Mouse (Mus musculus): ENCODE measurements around the gene Cbl.

DNA sequence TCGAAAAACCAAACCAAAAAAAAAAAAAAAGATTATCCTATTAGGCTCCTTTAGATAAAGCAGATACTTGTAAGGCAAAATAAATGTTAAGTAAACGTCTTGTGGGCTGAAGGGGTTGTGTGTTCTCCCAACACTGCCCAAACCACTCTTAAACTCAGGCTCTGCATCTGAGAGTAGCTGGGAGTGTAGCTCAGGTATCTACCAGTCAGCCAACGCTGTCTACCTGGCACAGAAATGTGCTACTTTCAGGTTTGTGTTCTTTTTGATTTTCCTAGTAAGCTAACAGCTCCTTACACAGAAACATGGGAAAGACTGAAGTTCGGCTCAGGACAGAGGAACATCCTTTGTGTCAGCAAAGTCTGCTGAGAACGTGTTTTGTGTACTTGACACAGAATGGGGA lies 101.6 kb downstream of the Cbl start:
- TF ChIP-seq POLR2A (IDR thresholded peaks at IDR 0.05; ENCODE audit: borderline replicate concordance, extremely low read depth, insufficient read depth, insufficient read length, poor library complexity, severe bottlenecking) (no peak), CTCF (IDR thresholded peaks at IDR 0.05; ENCODE audit: borderline replicate concordance, extremely low read depth, insufficient read depth, insufficient read length) (no peak)
